Mouse (Mus musculus) neutrophil, adult 59 days (primary cell): ENCODE data around the gene Vmn2r27. TPM values are rescaled to one million over a fixed set of nuclear protein-coding genes. Genes with fewer than 3 reads are reported as not detected.

Experiments
- total RNA-seq, 2 experiments: library from RNA; stranded (reverse); gene quantifications; 1 replicate in 1 of 2; 2 replicates in 1 of 2; pipeline ENCODE4 v1.2.4; 2023

The Vmn2r27 gene
- total RNA-seq, result not detected

GRCm38 (mm10) chr6:124231756-124232155 lies at the start of gene Vmn2r27:
Vmn2r27 (minus strand) TSS chr6:124231856.

Other genes starting within 250 kb of the Vmn2r27 start
- gene Vmn2r26, start 207.3 kb downstream of the Vmn2r27 start, total RNA-seq, result under 1 TPM in 1 of 2 experiments, not detected in 1; 0.07 TPM
- 1 to 10 TPM; 4.4 to 5.0 TPM for gene Cd163, start 72.8 kb upstream of the Vmn2r27 start, total RNA-seq
- 10 to 100 TPM; 46.9 to 47.6 TPM for gene Pex5, start 183.2 kb upstream of the Vmn2r27 start, total RNA-seq
- gene Clstn3, start 232.9 kb upstream of the Vmn2r27 start, total RNA-seq, result 1 to 10 TPM; 4.2 to 4.7 TPM